Mouse (Mus musculus): ENCODE results near the gene Lman2. TPM values are rescaled to one million over a fixed set of nuclear protein-coding genes. Genes with fewer than 3 reads are reported as not detected.
A peak's percentile ranks its signal among the peaks of the same experiment; 100 is the strongest.

Lman2 gene
- polyA plus RNA-seq, 1 experiment: 38.5 TPM

DNA sequence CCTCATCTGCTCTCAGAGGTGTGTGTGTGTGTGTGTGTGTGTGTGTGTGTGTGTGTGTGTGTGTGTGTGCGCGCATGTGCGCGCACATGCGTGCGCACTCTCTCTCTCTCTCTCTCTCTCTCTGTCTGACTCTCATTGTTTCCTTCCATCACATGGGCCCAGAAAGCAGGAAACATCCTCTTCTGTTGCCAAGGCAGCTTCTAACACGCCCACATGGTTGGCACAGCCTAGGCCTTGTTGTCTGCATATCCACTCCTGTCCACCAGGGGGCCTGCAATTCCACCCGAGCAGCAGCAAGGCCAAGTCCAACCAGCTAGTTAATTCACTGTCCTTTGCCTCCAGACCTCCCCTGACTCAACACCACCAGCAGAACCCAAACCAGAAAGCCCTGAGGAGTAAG lies 35.0 kb downstream of the Lman2 start:
- peaks cover 16% of the 10 kb centered on the region for H3K36me3 ChIP-seq (ENCODE audit: control insufficient read depth, insufficient read depth, low read length, poor library complexity, severe bottlenecking)
- no peaks in the 10 kb centered on the region for H3K27me3 ChIP-seq (ENCODE audit: control insufficient read depth, insufficient read depth, low read length, poor library complexity, severe bottlenecking)
- H3K9me3 ChIP-seq (replicated peaks; ENCODE audit: control insufficient read depth, insufficient read depth, low read length, poor library complexity, severe bottlenecking): no peaks in the 10 kb centered on the region
- peaks cover 9% of the 10 kb centered on the region for H3K4me1 ChIP-seq (ENCODE audit: control insufficient read depth, insufficient read depth, low read length)
- H3K9ac ChIP-seq (ENCODE audit: low read depth, poor library complexity, severe bottlenecking): no peak overlapping the region
- TF ChIP-seq EP300 (IDR thresholded peaks at IDR 0.05; ENCODE audit: insufficient read depth, low read depth, low read length) (no peak), CTCF (IDR thresholded peaks at IDR 0.05; ENCODE audit: low read depth, low read length) (peak; percentile 95), POLR2A (IDR thresholded peaks at IDR 0.05; ENCODE audit: insufficient read depth, low read length) (no peak)
- H3K27ac ChIP-seq (ENCODE audit: insufficient read depth, low read length): no peak overlapping the region
- H3K4me3 ChIP-seq (ENCODE audit: low read depth, low read length): no peak overlapping the region

DNA sequence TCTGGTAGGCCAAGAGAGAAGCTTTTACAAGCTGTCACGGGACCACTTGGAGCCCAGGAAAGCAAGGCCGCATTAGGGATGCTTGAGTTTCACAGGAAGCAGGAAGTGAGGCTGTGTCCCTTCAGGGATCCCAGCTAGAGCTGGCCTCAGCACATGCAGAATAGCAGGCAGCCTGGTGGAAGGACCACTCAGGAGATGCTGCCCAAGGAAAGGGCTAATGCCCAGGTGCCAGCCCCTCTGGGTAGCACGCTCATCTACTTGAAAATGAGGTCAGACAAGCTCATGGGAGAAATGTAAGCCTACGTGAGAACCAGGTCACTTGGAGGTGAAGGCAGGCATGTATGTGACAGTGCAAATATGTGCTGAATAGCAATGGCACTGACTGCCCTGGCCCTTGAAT lies 35.4 kb downstream of the Lman2 start:
- Histone ChIP-seq H3K9me3 (replicated peaks; ENCODE audit: control insufficient read depth, insufficient read depth, low read length, poor library complexity, severe bottlenecking) (no peaks in the 10 kb centered on the region), H3K27ac (ENCODE audit: insufficient read depth, low read length) (no peak overlapping the region), H3K36me3 (ENCODE audit: control insufficient read depth, insufficient read depth, low read length, poor library complexity, severe bottlenecking) (peaks cover 16% of the 10 kb centered on the region), H3K4me3 (ENCODE audit: low read depth, low read length) (no peak overlapping the region), H3K27me3 (ENCODE audit: control insufficient read depth, insufficient read depth, low read length, poor library complexity, severe bottlenecking) (no peaks in the 10 kb centered on the region), H3K4me1 (ENCODE audit: control insufficient read depth, insufficient read depth, low read length) (peaks cover 9% of the 10 kb centered on the region), H3K9ac (ENCODE audit: low read depth, poor library complexity, severe bottlenecking) (no peak overlapping the region)
- TF ChIP-seq EP300 (IDR thresholded peaks at IDR 0.05; ENCODE audit: insufficient read depth, low read depth, low read length): no peak
- TF ChIP-seq POLR2A (IDR thresholded peaks at IDR 0.05; ENCODE audit: insufficient read depth, low read length): no peak
- no peak for TF ChIP-seq CTCF (IDR thresholded peaks at IDR 0.05; ENCODE audit: low read depth, low read length)

DNA sequence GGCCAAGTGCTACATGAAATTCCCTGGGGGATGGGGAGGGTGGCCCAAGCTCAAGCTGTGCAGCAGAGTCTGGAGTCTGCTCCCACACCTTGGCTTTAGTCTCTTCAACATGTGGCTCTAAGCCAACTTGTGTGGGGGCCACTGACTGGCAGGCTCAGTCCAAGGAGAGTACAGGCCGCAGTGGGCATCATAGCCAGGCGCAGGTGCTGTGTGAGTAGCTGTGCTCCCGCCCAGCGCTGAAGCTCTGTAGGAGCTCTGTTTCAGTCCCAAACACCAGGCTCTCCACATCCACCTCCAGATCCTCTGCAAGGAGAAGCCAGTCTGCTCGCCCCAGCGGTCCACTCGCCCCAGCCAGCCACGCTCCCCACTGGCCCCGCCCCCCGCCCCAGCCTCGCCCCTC lies 37.0 kb downstream of the Lman2 start:
- H3K36me3 ChIP-seq (ENCODE audit: control insufficient read depth, insufficient read depth, low read length, poor library complexity, severe bottlenecking): peaks cover 16% of the 10 kb centered on the region
- peak overlapping the region; percentile 51 for H3K27ac ChIP-seq (ENCODE audit: insufficient read depth, low read length)
- H3K4me3 ChIP-seq (ENCODE audit: low read depth, low read length): no peak overlapping the region
- no peak for TF ChIP-seq EP300 (IDR thresholded peaks at IDR 0.05; ENCODE audit: insufficient read depth, low read depth, low read length)
- TF ChIP-seq CTCF (IDR thresholded peaks at IDR 0.05; ENCODE audit: low read depth, low read length): no peak
- no peak for TF ChIP-seq POLR2A (IDR thresholded peaks at IDR 0.05; ENCODE audit: insufficient read depth, low read length)
- H3K9ac ChIP-seq (ENCODE audit: low read depth, poor library complexity, severe bottlenecking): 0 out of 2 replicates have a peak overlapping the region, but pooled peaks have one; percentile 23
- no peaks in the 10 kb centered on the region for H3K27me3 ChIP-seq (ENCODE audit: control insufficient read depth, insufficient read depth, low read length, poor library complexity, severe bottlenecking)
- H3K9me3 ChIP-seq (replicated peaks; ENCODE audit: control insufficient read depth, insufficient read depth, low read length, poor library complexity, severe bottlenecking): no peaks in the 10 kb centered on the region
- H3K4me1 ChIP-seq (ENCODE audit: control insufficient read depth, insufficient read depth, low read length): peaks cover 5% of the 10 kb centered on the region

DNA sequence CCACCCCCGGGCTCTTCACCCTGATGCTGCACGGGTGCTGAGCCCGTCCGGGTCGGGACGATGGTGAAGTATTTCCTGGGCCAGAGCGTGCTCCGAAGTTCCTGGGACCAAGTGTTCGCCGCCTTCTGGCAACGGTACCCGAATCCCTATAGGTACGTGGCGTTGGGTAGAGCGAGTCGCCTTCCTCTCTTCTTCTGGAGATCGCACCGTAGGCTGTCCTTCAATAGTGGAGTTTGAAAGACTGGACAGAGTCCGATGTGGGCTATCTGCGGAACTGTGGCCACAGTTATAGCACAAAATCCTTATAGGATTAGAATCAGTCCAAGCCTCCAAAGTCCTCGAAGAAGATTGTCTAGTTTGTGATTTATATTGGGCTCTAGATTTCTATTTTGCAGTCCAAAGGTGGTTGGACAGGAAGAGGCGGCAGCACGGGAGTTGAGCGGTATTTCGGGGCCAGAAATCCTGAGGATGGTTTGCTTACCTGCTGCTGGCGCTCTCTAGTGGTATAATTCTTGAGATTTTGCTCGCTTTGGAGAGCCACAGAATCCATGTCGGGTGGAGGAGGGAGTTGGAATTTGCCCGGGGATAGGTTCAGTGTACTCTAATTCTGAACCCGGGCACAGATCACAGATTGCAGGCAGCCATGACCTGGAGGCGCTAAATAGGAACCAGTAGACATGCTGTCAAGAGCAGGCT lies 40.3 kb downstream of the Lman2 start:
- Histone ChIP-seq H3K4me3 (ENCODE audit: low read depth, low read length) (peak overlapping the region; percentile 87), H3K9me3 (replicated peaks; ENCODE audit: control insufficient read depth, insufficient read depth, low read length, poor library complexity, severe bottlenecking) (no peaks in the 10 kb centered on the region), H3K27ac (ENCODE audit: insufficient read depth, low read length) (peak overlapping the region; percentile 8; the same call in 1 of the 2 replicates), H3K9ac (ENCODE audit: low read depth, poor library complexity, severe bottlenecking) (peak overlapping the region; percentile 82), H3K36me3 (ENCODE audit: control insufficient read depth, insufficient read depth, low read length, poor library complexity, severe bottlenecking) (peaks cover 16% of the 10 kb centered on the region), H3K27me3 (ENCODE audit: control insufficient read depth, insufficient read depth, low read length, poor library complexity, severe bottlenecking) (no peaks in the 10 kb centered on the region), H3K4me1 (ENCODE audit: control insufficient read depth, insufficient read depth, low read length) (no peaks in the 10 kb centered on the region)
- TF ChIP-seq POLR2A (IDR thresholded peaks at IDR 0.05; ENCODE audit: insufficient read depth, low read length) (no peak), CTCF (IDR thresholded peaks at IDR 0.05; ENCODE audit: low read depth, low read length) (peak; percentile 27), EP300 (IDR thresholded peaks at IDR 0.05; ENCODE audit: insufficient read depth, low read depth, low read length) (no peak)

DNA sequence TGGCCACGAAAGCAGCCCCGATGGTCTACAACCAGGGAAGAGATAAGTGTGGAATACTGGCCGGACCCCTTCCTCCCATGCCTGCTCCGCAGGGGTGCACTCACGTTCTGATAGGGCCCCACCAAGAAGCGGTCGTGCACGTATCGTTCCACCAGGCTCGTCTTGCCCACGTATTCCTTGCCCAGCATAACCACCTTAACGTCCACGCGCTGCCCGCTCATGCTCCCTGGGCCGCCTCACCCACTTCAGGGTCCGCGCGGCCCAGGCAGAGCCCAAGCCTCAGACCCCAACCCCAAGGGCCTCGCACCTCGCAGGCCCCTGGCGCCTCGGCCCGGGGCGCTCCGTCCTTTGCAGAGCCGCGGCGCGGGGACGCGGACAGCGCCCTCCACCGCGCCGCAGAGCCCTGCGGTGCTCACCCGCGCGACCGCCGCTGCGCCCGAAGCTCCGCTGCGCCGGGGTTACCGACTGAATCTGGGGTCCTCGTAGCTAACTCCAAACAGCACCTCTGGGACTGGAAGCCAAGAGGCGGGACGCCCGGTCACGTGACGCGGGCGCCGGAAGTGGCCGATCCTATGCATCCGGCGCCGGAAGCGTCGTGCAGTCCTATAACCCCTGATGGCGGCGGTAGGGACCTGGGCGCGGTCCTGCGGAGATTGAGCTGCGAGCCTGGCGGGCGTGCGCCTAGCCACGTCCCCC lies 41.0 kb downstream of the Lman2 start, which contains the start of gene Rab24:
TSS of gene Rab24 (minus strand) at position 513 of the 696 bp plus-strand sequence.
- no peaks in the 10 kb centered on the region for H3K9me3 ChIP-seq (replicated peaks; ENCODE audit: control insufficient read depth, insufficient read depth, low read length, poor library complexity, severe bottlenecking)
- peaks cover 16% of the 10 kb centered on the region for H3K36me3 ChIP-seq (ENCODE audit: control insufficient read depth, insufficient read depth, low read length, poor library complexity, severe bottlenecking)
- TF ChIP-seq POLR2A (IDR thresholded peaks at IDR 0.05; ENCODE audit: insufficient read depth, low read length): peak; percentile 42
- TF ChIP-seq CTCF (IDR thresholded peaks at IDR 0.05; ENCODE audit: low read depth, low read length): no peak
- no peak for TF ChIP-seq EP300 (IDR thresholded peaks at IDR 0.05; ENCODE audit: insufficient read depth, low read depth, low read length)
- no peaks in the 10 kb centered on the region for H3K4me1 ChIP-seq (ENCODE audit: control insufficient read depth, insufficient read depth, low read length)
- no peaks in the 10 kb centered on the region for H3K27me3 ChIP-seq (ENCODE audit: control insufficient read depth, insufficient read depth, low read length, poor library complexity, severe bottlenecking)
- H3K4me3 ChIP-seq (ENCODE audit: low read depth, low read length): peak within 1 kb of the TSS; percentile 87
- peak within 1 kb of the TSS; percentile 8; the same call in 1 of the 2 replicates for H3K27ac ChIP-seq (ENCODE audit: insufficient read depth, low read length)
- H3K9ac ChIP-seq (ENCODE audit: low read depth, poor library complexity, severe bottlenecking): peak within 1 kb of the TSS; percentile 82
